ENCODE assay signal across 10 mouse cellular contexts in genomic region chr8:105350186-105350585, GRCm38 (mm10). TPM values are rescaled to one million over a fixed set of nuclear protein-coding genes. Genes with fewer than 3 reads are reported as not detected.
A peak's percentile ranks its signal among the peaks of the same experiment; 100 is the strongest.
DNase-seq lines count a peak whose midpoint lies in the region; ATAC-seq lines count a peak whose summit lies in the region.
"Had no signal": no experiment of that assay in that cellular context is flagged by ENCODE, and none has a peak within 500 bp of the region (broad histone marks: within the 10 kb centered on the region; RNA-seq: fewer than 3 reads in every experiment).

No protein-coding gene starts in this region.

- H3K9ac ChIP-seq in heart, embryonic 15.5 days = no peak overlapping the region; the same call in 1 of the 2 replicates
- H3K9ac ChIP-seq in embryonic facial prominence, embryonic 13.5 days = peak overlapping the region; percentile 82; the same call in 1 of the 2 replicates

- no peak for DNase-seq in heart, postnatal 4 days
- peak; percentile 44 for DNase-seq in 3T3-L1 (ENCODE audit: low read depth, low spot score)
- no peak for DNase-seq in limb, embryonic 10.5 days (ENCODE audit: low spot score)
- DNase-seq in layer of hippocampus, adult 9-10 months (ENCODE audit: low spot score) = no peak
- DNase-seq in testis, postnatal 10 days (ENCODE audit: low spot score) = no peak
- DNase-seq: cerebellum, adult 18-20 months had no signal

- H3K27me3 ChIP-seq in heart, embryonic 15.5 days = no peaks in the 10 kb centered on the region
- H3K27me3 ChIP-seq in embryonic facial prominence, embryonic 13.5 days = peaks cover 13% of the 10 kb centered on the region; the same call in 1 of the 2 replicates
- H3K27me3 ChIP-seq in limb, embryonic 10.5 days (ENCODE audit: low read depth, poor library complexity, severe bottlenecking) = 0 out of 2 replicates have a peak, but pooled peaks cover 6% of the 10 kb centered on the region

- H3K36me3 ChIP-seq in heart, embryonic 15.5 days = no peaks in the 10 kb centered on the region
- H3K36me3 ChIP-seq in embryonic facial prominence, embryonic 13.5 days = peaks cover under 1% of the 10 kb centered on the region; the same call in 1 of the 2 replicates
- H3K36me3 ChIP-seq in limb, embryonic 10.5 days = peaks cover 7% of the 10 kb centered on the region

- H3K9me3 ChIP-seq in heart, embryonic 15.5 days (replicated peaks) = no peaks in the 10 kb centered on the region
- no peaks in the 10 kb centered on the region for H3K9me3 ChIP-seq in embryonic facial prominence, embryonic 13.5 days
- H3K9me3 ChIP-seq in limb, embryonic 10.5 days (replicated peaks) = no peaks in the 10 kb centered on the region

- 27% methylated on average over 7 of the region's 7 CpGs for WGBS in heart, embryonic 15.5 days
- WGBS in embryonic facial prominence, embryonic 13.5 days = 32% methylated on average over 7 of the region's 7 CpGs
- WGBS in limb, embryonic 10.5 days = 48% methylated on average over 7 of the region's 7 CpGs

- no peak overlapping the region for H3K27ac ChIP-seq in heart, embryonic 15.5 days
- no peak overlapping the region for H3K27ac ChIP-seq in embryonic facial prominence, embryonic 13.5 days
- H3K27ac ChIP-seq in limb, embryonic 10.5 days = no peak overlapping the region

- ATAC-seq in heart, embryonic 15.5 days (replicated peaks; ENCODE audit: insufficient number of reproducible peaks, insufficient read depth, low FRiP score, low read depth) = no peak
- no peak for ATAC-seq in embryonic facial prominence, embryonic 13.5 days (ENCODE audit: insufficient number of reproducible peaks, insufficient read depth, low FRiP score, low TSS enrichment, low read depth)
- ATAC-seq in inflammation-experienced regulatory T-cells, adult 6 months = no peak

- H3K4me3 ChIP-seq in heart, embryonic 15.5 days = peak overlapping the region; percentile 88
- peak overlapping the region; percentile 73 for H3K4me3 ChIP-seq in embryonic facial prominence, embryonic 13.5 days
- H3K4me3 ChIP-seq in limb, embryonic 10.5 days = peak overlapping the region; percentile 74

- peak overlapping the region; percentile 97 for H3K4me2 ChIP-seq in heart, embryonic 15.5 days
- H3K4me2 ChIP-seq in embryonic facial prominence, embryonic 13.5 days = peak overlapping the region; percentile 95

- H3K4me1 ChIP-seq in heart, embryonic 15.5 days (replicated peaks) = peaks cover 49% of the 10 kb centered on the region
- H3K4me1 ChIP-seq in embryonic facial prominence, embryonic 13.5 days = peaks cover 36% of the 10 kb centered on the region
- H3K4me1 ChIP-seq in limb, embryonic 10.5 days = peaks cover 63% of the 10 kb centered on the region

RNA-seq across cellular contexts. Expression of gene Slc9a5, which starts 1.5 kb away (rescaled TPM):
- polyA plus RNA-seq in heart, embryonic 15.5 days (2015; fragmentation: Nextera tagmentation; extraction: Ambion mirVana) = 0.94 and 2.0 TPM in 2 replicates
- total RNA-seq in heart, postnatal 4 days (2021) = 1 to 10 TPM; 3.3 to 3.5 TPM
- 5.9 and 6.0 TPM in 2 replicates for polyA plus RNA-seq in embryonic facial prominence, embryonic 13.5 days (2015; fragmentation: Nextera tagmentation; extraction: Ambion mirVana)
- 4.5 and 6.3 TPM in 2 replicates for polyA plus RNA-seq in limb, embryonic 10.5 days (2016; fragmentation: Nextera tagmentation; extraction: Ambion mirVana)
- 1 to 10 TPM in 1 of 3 experiments, under 1 TPM in 2; 0.28 to 1.3 (median 0.42) TPM for polyA plus RNA-seq in inflammation-experienced regulatory T-cells, adult 6 months (2017; shearing (Covaris generic))

RNA-seq across cellular contexts. Expression of gene Fhod1, which starts 2.4 kb away (rescaled TPM):
- polyA plus RNA-seq in heart, embryonic 15.5 days (2015; fragmentation: Nextera tagmentation; extraction: Ambion mirVana) = 1.4 and 2.3 TPM in 2 replicates
- total RNA-seq in heart, postnatal 4 days (2021) = 10 to 100 TPM in 1 of 2 experiments, 1 to 10 TPM in 1; 9.0 to 10.4 TPM
- polyA plus RNA-seq in embryonic facial prominence, embryonic 13.5 days (2015; fragmentation: Nextera tagmentation; extraction: Ambion mirVana) = 2.3 and 3.0 TPM in 2 replicates
- polyA plus RNA-seq in limb, embryonic 10.5 days (2016; fragmentation: Nextera tagmentation; extraction: Ambion mirVana) = 2.2 TPM in 2 replicates
- 1 to 10 TPM; 3.1 to 3.5 (median 3.2) TPM for polyA plus RNA-seq in inflammation-experienced regulatory T-cells, adult 6 months (2017; shearing (Covaris generic))

RNA-seq across cellular contexts. Expression of gene Plekhg4, which starts 22.9 kb away (rescaled TPM):
- 0.14 and 0.19 TPM in 2 replicates for polyA plus RNA-seq in heart, embryonic 15.5 days (2015; fragmentation: Nextera tagmentation; extraction: Ambion mirVana)
- total RNA-seq in heart, postnatal 4 days (2021) = under 1 TPM in 1 of 2 experiments, not detected in 1; 0.17 TPM
- polyA plus RNA-seq in embryonic facial prominence, embryonic 13.5 days (2015; fragmentation: Nextera tagmentation; extraction: Ambion mirVana) = 0.39 and 0.81 TPM in 2 replicates
- 0.28 and 0.74 TPM in 2 replicates for polyA plus RNA-seq in limb, embryonic 10.5 days (2016; fragmentation: Nextera tagmentation; extraction: Ambion mirVana)
- under 1 TPM in 1 of 3 experiments, not detected in 2; 0.11 TPM for polyA plus RNA-seq in inflammation-experienced regulatory T-cells, adult 6 months (2017; shearing (Covaris generic))
- total RNA-seq: MEL had no signal

RNA-seq across cellular contexts. Expression of gene Tmem208, which starts 24.0 kb away (rescaled TPM):
- polyA plus RNA-seq in heart, embryonic 15.5 days (2015; fragmentation: Nextera tagmentation; extraction: Ambion mirVana) = 73.0 and 89.2 TPM in 2 replicates
- 10 to 100 TPM; 29.8 to 32.3 TPM for total RNA-seq in heart, postnatal 4 days (2021)
- 121 TPM in 2 replicates for polyA plus RNA-seq in embryonic facial prominence, embryonic 13.5 days (2015; fragmentation: Nextera tagmentation; extraction: Ambion mirVana)
- 102 and 105 TPM in 2 replicates for polyA plus RNA-seq in limb, embryonic 10.5 days (2016; fragmentation: Nextera tagmentation; extraction: Ambion mirVana)
- polyA plus RNA-seq in inflammation-experienced regulatory T-cells, adult 6 months (2017; shearing (Covaris generic)) = 100 to 1,000 TPM; 136 to 151 (median 144) TPM

RNA-seq across cellular contexts. Expression of gene Lrrc29, which starts 24.1 kb away (rescaled TPM):
- polyA plus RNA-seq in heart, embryonic 15.5 days (2015; fragmentation: Nextera tagmentation; extraction: Ambion mirVana) = 0.62 and 1.0 TPM in 2 replicates
- 1 to 10 TPM; 2.5 to 2.7 TPM for total RNA-seq in heart, postnatal 4 days (2021)
- 1.3 and 1.8 TPM in 2 replicates for polyA plus RNA-seq in embryonic facial prominence, embryonic 13.5 days (2015; fragmentation: Nextera tagmentation; extraction: Ambion mirVana)
- polyA plus RNA-seq in limb, embryonic 10.5 days (2016; fragmentation: Nextera tagmentation; extraction: Ambion mirVana) = 1.4 TPM in 2 replicates
- polyA plus RNA-seq in inflammation-experienced regulatory T-cells, adult 6 months (2017; shearing (Covaris generic)) = 1 to 10 TPM; 1.8 to 4.2 (median 3.2) TPM
